Mouse (Mus musculus) spleen, adult 2 months (tissue): Measurements from ENCODE around the gene Gfap.

Experiments
- CTCF ChIP-seq: fragments of 200-500 bp; IDR thresholded peaks from 2 replicates; pipeline ENCODE4 v1.5.1; 2011; ENCODE audit warnings: mild to moderate bottlenecking, inconsistent platforms; ENCODE audit not compliant: insufficient read depth, insufficient read length, insufficient replicate concordance; ENCODE audit errors: extremely low read depth
- POLR2A ChIP-seq: fragments of 200-500 bp; IDR thresholded peaks from 2 replicates; pipeline ENCODE4 v1.6.1; 2011; ENCODE audit warnings: low read depth, low read length, inconsistent platforms

DNA sequence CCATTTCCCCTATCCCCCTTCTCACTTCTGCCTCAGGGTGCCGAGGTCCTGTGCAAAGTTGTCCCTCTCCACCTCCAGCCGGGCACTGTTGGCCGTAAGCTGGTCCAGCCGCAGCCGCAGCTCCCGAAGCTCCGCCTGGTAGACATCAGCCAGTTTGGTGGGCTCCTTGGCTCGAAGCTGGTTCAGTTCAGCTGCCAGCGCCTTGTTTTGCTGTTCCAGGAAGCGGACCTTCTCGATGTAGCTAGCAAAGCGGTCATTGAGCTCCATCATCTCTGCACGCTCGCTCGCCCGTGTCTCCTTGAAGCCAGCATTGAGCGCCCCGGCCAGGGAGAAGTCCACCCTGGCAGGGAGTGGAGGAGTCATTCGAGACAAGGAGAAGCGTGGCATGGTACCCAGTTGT, 4.1 kb downstream of the Gfap start:
- TF ChIP-seq CTCF: no peak
- no peak for TF ChIP-seq POLR2A
